Mouse (Mus musculus) MEL-GATA-1-ER (cell line): ENCODE results near the gene Atox1.
"Not testable (repeated sequence)": the region's sequence is repeated elsewhere in the genome, so short reads cannot be mapped to it uniquely, and the experiment has no call there.

ENCODE experiments used
- DNase-seq: peaks from one replicate; pipeline ENCODE4 v3.0.0-alpha.2; 2012; ENCODE audit warnings: low read depth; ENCODE audit errors: extremely low read depth

The Atox1 gene

DNA sequence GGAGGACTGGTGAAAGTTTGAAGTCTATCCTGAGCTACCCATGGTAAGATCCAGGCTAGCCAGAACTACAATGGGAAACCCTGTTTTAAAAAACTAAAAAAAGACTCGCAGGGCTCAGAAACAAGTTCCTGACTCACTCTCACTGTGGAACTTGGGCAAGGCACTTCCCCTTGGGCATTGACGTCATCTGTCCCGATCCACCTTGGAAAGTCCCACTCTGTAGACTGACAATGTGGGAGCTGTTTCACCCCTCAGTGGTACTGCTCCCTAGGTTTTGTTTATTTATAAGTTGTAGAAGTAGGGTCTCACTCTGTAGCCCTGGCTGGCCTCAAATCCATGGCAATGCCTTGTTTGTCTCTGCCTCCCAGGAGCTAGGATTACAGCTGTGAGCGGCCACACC, 7.4 kb downstream of the Atox1 start:
- no peak for DNase-seq

- no peak for DNase-seq
These were observed 10.7 kb downstream of the Atox1 start for GRCm38 (mm10) chr11:55450311-55450710.

DNA sequence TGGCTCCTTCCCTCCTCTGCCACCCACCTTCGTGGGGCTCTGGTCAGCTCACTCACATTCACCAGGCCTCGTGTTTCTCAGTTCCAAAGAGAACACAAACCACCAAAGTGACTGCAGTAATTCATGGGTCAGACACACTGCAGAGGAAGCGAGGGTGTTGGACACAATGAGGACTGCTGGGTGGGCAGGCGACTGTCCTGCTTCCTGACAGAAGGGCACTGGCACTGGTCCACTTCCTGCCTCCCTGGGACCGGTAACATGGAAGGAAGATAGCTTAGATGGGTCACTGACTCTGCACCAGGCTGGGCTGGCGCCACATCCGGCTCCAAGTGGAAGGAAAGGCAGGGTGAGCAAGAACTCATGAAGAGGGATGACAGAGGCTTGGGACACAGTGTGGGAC, 11.5 kb downstream of the Atox1 start:
- no peak for DNase-seq

DNA sequence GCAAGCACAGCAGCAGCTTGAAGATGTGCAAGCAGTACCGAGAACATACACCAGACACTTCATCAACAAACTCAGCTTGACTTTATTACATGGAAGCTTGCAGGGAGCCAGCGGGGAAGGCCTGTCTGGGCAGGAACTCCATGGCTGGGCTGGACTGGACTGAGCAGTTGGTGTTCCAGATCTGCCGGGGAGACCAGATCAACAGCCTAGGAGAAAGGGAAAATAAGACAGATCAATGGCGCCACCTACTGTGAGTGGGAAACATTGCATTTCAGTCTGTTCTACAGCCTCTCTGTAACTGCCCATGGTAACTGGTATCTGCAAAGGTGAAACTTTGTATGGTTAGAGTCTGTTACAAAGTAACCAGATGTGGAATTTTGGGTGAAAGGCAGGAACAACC, 14.5 kb downstream of the Atox1 start:
- no peak for DNase-seq

DNA sequence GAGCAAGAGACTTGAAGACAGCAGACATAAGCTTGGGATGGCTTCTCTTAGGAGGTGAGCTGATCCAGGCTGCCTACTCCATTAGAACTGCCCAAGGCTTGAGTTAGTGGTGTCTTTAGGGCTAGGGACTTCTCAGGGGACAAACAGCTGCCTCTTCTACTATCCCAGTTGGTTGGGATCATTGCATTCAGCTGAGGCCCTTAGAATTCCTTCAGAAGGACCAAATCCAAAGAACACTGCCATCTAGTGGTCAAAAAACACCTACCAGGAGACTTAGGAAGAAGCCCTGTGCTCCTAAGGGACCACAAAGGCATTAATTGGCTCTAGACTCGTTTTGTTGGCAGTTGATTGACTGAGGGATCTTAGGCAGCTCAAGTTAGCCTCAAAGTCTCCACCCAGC, 16.3 kb downstream of the Atox1 start:
- peak; percentile 36 for DNase-seq

DNA sequence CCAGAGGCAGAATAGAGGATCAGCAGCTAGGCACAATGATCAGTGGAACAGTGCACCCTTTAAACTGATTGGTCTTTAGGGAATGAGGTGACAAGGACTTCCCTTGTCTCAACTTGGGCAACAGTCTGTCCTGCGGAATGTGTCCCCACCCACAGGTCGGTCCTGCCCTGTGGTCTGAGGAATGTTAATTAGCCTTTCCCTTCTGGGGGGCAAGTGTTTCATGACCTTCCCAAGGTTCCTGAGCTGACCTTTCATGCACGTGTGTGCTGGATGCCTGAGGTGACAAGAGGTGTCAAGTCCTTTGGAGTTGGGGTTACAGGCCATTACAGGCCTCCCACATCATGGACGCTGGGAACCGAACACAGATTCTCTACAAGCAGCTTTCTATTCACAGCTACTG, 21.3 kb downstream of the Atox1 start:
- DNase-seq, result no peak

GRCm38 (mm10) chr11:55438031-55438430, 23.0 kb downstream of the Atox1 start:
- no peak for DNase-seq

DNA sequence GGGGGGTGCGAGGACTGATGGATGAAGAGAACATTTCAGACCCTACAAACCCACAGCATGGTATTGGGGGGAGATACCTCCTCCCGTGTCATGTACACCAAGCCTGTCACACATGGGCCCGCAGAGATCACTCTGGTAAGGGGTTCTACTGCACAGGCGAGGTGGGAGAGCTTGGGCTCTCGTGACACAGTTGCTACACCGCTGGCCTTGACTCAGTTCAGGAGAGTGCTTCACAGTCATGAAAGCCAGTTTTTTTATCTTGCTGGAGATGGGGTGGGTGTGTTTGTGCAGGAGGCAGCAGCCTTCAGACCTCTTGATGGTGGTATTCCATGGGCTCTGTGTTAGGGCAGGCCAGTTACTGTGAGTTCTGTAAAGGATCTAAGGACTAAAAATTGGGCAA, 24.9 kb downstream of the Atox1 start:
- DNase-seq, result no peak

GRCm38 (mm10) chr11:55432981-55433380, 28.1 kb downstream of the Atox1 start:
- DNase-seq, result no peak

DNA sequence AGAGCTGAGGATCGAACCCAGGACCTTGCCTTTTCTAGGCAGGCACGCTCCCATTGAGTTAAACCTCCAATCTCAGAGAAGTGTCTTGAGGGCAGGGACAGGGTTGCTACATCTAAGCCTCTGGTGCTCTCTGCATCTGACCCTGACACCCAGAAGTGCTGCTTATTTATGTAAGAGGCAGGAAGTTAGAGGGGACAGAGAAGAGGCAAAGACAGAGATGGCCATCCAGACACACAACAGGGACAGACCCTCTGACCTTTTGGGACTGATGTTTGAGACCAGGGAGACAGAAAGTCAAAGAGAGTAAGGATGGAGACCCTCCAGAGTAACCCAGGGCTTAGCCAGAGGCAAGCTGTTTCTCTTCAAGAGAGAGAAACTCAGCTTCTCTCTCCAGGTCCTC, 31.1 kb downstream of the Atox1 start:
- DNase-seq, result no peak

DNA sequence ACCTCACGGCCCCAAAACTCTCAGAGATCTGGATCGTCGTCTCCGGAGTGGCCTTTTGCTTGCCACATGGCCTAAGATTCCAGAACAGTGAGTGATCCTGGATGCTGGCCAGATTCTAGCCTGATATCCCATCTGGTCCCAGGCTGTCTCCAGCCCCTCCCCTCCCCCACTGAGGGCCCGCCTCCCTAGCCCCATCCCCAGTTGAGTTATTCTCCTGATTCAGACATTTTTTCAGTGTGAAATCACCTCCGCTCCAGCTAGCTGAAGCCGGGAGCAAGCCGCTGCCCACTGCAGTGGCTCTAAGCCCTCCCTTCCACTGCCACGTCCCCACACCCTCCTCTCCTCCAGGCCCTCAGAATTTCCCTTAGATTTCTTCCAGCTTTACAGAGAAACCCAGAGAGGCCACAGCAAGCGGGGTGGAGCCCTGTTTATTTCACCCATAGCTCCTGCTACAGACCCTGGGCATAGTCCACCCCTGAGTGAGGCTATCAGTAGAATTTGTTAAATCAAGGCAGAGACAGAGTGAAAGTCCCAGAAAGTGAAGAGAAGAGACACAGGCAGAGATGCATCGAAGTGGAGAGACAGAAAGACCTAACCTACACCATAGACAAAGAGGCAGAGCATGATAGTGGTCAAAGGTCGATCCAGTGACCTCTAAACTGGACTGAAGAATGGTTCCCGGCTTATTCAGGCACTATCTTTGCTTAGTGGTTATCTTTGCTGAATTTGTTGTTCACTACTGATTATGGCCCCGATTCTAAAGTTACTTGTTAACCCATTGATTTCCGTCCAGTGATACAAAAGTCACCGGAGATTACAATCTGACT, 32.6 kb downstream of the Atox1 start:
- no peak for DNase-seq

DNA sequence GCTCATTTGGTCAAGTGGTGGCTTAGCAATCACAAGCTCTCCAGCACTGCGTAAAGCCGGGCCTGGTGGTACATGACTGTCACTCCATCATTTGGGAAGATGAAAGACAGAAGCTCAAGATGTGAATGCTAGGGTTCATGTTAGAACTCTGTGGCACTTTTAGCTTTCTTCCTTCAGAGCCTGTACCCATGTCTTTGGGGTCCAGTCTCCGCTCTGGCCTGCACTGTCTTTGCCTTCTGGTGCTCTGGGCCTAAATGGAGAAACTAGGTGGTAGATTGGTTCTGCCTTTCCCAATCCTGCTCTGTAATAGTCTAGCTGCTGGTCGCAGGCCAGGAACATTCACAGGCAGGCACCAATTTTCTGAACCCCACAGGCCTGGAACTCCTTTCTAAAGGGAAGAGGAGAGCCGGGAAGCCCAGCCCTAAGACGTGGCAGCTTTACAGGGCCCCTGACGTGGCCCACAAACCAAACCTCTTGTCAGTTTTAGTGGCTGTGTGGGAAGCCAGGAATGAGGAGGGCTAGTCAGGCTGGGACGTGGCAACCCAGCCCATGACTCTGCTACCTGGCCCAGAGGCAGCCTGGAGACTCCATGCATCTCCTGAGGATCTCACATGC, 36.2 kb downstream of the Atox1 start:
- no peak for DNase-seq

DNA sequence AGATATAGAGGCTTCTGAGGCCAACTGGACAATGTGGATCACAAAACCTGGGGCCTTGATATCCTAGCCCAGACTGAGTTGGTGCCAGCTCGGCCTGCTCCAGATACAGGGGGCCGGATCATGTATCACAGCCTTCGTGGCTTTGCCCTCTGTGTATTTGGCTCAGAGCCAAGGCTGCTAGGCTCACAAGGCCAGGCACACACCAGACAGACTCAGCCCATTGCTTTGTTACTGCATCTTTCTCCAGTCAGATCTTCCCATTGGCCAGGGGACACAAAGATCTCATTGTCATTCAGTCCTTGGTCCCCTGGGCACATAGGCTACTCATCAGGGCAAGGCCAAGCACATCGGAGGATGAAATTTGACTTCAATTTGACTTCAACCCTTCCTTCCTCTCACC, 37.3 kb downstream of the Atox1 start:
- no peak for DNase-seq

GRCm38 (mm10) chr11:55422978-55423377, 38.1 kb downstream of the Atox1 start, which contains the start of gene Sparc:
TSS of gene Sparc (minus strand) at chr11:55423183.
- no peak for DNase-seq

DNA sequence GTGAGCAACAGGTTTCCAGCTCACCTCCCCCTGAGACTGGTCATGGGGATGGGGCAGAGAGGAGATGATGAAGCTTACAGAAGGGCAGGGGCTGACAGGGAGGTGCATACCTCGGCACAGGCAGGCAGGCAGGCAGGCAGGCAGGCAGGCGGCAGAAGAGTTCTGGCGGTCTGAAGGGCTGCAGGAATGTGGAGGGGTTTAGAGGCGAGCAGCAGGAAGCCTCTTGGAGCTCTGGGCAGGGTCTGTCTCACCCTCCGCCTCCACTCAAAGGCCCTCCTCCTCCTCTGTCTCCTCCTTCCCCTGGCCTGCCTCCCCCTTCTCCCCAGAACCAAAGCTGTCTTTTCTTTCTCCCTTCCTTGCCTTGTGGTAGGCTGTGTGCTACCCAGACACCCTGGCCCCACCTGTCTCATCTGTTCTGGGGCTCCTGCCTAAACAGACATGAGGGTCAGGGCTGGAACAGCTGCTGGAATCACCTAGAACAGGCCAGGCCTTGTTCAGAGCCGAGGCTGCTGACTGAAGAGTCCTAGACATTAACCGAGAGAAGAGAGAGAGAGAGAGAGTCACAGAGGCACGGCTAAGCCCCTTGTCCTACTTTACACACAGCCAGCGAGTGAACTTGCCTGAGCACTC, 41.2 kb downstream of the Atox1 start:
- DNase-seq, result no peak

- no peak for DNase-seq
These were observed 41.8 kb downstream of the Atox1 start for GRCm38 (mm10) chr11:55419296-55419677.

- no peak for DNase-seq
These were observed 42.4 kb downstream of the Atox1 start for GRCm38 (mm10) chr11:55418704-55419061.

- DNase-seq, result no peak
These were observed 42.9 kb downstream of the Atox1 start for GRCm38 (mm10) chr11:55417898-55418703.

GRCm38 (mm10) chr11:55416609-55417265, 44.3 kb downstream of the Atox1 start:
- no peak for DNase-seq

DNA sequence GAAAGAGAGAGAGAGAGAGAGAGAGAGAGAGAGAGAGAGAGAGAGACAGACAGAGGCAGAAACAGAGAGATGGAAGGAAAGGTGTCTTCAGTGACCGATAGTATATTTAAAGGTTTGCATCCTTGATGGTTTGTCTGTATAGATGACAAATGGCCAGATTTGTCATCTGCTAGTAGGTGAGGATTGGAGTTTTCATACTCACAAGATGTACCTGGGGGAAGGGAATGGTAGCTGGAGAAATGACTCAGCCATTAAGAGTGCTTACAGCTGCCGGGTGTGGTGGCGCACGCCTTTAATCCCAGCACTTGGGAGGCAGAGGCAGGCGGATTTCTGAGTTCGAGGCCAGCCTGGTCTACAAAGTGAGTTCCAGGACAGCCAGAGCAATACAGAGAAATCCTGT, 45.3 kb downstream of the Atox1 start:
- DNase-seq, result not testable (repeated sequence)

DNA sequence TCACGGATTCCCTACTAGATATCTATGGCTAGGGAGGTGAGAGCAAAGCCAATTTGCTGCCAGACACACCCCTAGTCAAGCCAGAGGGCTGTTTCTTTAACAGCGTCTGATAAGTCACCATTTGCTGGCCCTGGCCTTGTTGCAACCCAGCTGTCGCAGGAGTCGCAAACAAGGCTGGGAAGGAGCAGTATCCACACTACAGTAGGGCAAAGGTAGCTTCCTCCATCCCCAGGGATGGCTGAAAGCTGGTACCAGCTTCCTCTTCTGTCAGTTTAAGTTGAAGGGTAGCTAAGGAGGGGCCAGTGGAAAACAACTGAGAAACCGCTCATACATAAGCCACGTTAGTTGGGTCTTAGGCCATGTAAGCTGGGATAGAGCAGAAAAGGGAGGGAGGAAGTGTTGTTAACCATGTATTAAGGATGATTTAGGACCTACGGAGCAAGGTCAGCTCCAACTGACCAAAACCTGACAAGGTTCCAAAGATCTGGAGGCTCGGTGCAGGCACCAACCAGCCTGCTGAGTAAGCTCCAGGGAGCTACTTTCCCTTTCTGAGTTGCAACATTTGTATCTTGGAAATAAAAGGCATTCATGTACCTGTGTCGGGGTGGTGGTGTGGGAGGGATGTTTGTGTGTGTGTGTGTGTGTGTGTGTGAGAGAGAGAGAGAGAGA, 45.9 kb downstream of the Atox1 start:
- no peak for DNase-seq
